Mouse (Mus musculus): Measurements from ENCODE around the gene Sparcl1. TPM values are rescaled to one million over a fixed set of nuclear protein-coding genes. Genes with fewer than 3 reads are reported as not detected.

The Sparcl1 gene
- polyA plus RNA-seq, 1 experiment, result 1,724 TPM

DNA sequence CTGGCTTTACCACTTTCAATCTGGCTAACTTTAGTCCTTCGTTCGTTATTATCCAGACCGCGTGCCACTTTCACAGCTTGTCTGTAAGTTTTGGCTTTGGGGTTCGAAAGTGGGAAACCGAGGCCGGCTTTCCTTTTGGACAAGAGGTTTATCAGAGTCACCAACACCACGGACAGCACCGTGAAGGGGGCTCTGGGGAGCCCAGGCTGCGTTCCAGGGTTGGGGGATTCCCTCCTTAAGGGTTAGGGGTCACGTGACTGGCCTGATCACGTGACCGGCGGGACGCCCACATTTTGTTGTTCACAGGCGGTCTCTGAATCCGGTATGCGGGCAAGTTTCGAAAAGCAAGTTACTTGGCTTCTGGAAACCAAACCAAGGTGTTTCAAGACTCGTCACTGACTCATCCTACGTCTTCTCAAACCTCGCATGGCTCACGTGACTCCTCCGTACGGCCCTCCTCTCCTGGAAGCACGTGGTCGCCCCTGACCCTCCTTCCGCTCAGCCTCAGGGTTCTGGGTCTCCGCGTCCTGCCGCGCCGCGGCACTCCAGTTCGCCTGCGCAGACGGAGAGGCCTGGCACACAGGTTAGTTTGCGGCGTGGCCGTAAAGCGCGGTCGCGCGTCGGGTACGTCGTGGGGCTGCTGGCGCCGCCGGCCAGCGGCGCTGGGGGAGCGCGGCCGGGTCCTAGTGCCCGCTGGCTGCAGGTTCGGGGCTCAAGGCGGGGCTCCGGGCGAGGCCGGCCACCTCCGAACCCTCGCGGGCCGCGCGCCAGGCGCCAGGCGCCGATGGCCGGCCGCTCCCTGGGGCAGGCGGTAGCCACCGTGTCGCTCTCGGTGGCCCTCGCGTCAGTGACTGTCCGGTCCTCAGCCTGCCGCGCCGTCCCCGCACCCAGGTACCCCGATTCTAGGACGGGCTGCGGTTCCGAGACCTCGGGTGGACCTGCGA, 67.0 kb downstream of the Sparcl1 start, which contains the start of gene Nudt9:
Gene Nudt9 (plus strand): TSS at position 51 of the 944 bp plus-strand sequence.
- Histone ChIP-seq H3K4me3 (replicated peaks; ENCODE audit: insufficient read depth, low read depth, low read length) (peak within 1 kb of the TSS; percentile 85), H3K4me1 (ENCODE audit: control insufficient read depth, insufficient read depth, low read length) (0 out of 2 replicates have a peak, but pooled peaks cover 2% of the 10 kb centered on the region), H3K27me3 (ENCODE audit: control insufficient read depth, insufficient read depth, low read length) (no peaks in the 10 kb centered on the region), H3K27ac (ENCODE audit: insufficient read depth, low read length) (peak within 1 kb of the TSS; percentile 80)
- WGBS, result 4% methylated on average over 90 of the region's 90 CpGs
- TF ChIP-seq CTCF (IDR thresholded peaks at IDR 0.05; ENCODE audit: borderline replicate concordance, insufficient read depth, low read depth, low read length) (no peak), POLR2A (IDR thresholded peaks at IDR 0.05; ENCODE audit: borderline replicate concordance, insufficient read depth, low read length) (peak; percentile 65)
- peak; percentile 97 to 98 for DNase-seq

DNA sequence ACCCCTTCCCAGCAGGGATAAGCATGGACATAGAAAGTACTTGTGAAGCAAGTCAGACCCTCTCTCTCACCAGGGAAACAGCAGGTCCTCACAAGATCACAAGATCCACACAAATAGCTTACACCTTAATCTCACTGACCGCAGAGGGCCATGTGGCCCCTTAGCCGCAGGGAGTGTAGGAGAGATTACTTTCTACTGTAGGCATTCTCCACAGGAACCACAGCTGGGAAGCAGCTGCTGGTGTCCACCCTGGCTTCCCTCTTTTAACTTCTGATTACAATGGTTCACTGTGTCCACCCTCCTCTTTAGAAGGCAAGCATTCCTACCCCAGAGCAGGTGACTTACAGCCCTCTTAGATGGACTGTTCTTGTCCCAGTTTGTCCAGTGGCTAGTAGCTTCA, 69.8 kb downstream of the Sparcl1 start:
- no peak overlapping the region for H3K4me3 ChIP-seq (replicated peaks; ENCODE audit: insufficient read depth, low read depth, low read length)
- 0 out of 2 replicates have a peak, but pooled peaks cover 2% of the 10 kb centered on the region for H3K4me1 ChIP-seq (ENCODE audit: control insufficient read depth, insufficient read depth, low read length)
- H3K27ac ChIP-seq (ENCODE audit: insufficient read depth, low read length), result no peak overlapping the region
- WGBS, result 70% methylated on average over 2 of the region's 2 CpGs
- no peak for DNase-seq
- no peak for TF ChIP-seq POLR2A (IDR thresholded peaks at IDR 0.05; ENCODE audit: borderline replicate concordance, insufficient read depth, low read length)
- no peak for TF ChIP-seq CTCF (IDR thresholded peaks at IDR 0.05; ENCODE audit: borderline replicate concordance, insufficient read depth, low read depth, low read length)
- H3K27me3 ChIP-seq (ENCODE audit: control insufficient read depth, insufficient read depth, low read length), result no peaks in the 10 kb centered on the region

DNA sequence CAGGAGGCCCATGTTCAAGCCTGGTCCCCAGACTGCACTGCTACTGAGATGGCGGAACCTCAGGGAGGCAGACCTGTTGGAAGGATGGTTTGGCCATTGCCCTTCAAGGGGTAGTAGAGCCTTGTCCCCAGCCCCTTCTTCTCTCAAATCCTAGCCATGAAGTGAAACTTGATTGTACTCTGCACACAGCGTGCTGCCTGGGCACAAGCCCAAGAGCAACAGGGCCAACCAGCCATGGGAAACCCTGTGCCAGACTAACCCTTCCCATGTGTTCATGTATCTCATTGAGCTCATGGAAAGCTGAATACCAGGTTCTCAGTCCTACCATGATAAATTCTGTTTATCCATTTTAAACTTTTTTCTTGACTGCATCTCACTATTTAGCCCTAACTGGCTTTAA, 70.6 kb downstream of the Sparcl1 start:
- Histone ChIP-seq H3K27ac (ENCODE audit: insufficient read depth, low read length) (no peak overlapping the region), H3K27me3 (ENCODE audit: control insufficient read depth, insufficient read depth, low read length) (no peaks in the 10 kb centered on the region), H3K4me1 (ENCODE audit: control insufficient read depth, insufficient read depth, low read length) (no peaks in the 10 kb centered on the region), H3K4me3 (replicated peaks; ENCODE audit: insufficient read depth, low read depth, low read length) (no peak overlapping the region)
- WGBS, result 45% methylated on average over 2 of the region's 2 CpGs
- TF ChIP-seq CTCF (IDR thresholded peaks at IDR 0.05; ENCODE audit: borderline replicate concordance, insufficient read depth, low read depth, low read length) (no peak), POLR2A (IDR thresholded peaks at IDR 0.05; ENCODE audit: borderline replicate concordance, insufficient read depth, low read length) (no peak)
- no peak for DNase-seq

DNA sequence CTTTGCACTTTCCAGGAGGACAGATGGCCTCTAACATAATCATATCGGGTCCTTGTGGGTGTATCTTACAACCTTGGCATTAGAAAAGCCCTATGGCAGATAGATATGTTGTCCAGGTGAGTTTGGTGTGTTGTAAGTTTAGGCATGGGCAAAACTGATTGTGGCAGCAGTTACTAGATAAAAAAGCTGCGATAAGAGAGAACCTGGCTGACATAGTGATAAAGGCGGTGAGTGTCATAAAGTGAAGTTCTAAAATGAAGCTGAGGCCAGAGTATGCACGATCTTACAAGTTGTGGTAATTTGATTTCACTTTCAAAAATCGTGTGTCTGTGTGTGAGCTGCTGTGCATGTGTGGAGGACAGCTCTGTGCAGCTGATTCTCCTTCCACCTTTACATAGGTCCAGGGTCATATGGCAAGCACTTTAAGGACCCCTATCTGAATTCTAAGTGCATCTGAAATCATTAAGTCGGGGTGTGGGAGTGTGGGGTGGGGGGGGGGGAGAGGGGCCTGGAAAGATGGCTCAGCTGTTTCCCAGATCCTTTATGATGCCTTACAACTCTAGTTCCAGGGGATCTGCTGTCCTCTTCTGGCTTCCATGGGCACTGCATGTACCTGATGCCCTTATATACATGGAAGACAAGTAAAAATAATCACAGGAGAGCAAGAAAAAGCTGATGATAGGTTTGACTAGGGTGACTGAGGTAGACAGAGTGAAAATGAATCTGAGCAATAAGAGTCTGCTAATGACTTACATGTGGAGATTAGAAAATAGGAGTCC, 74.2 kb downstream of the Sparcl1 start:
- no peaks in the 10 kb centered on the region for H3K4me1 ChIP-seq (ENCODE audit: control insufficient read depth, insufficient read depth, low read length)
- no peak overlapping the region for H3K4me3 ChIP-seq (replicated peaks; ENCODE audit: insufficient read depth, low read depth, low read length)
- no peaks in the 10 kb centered on the region for H3K27me3 ChIP-seq (ENCODE audit: control insufficient read depth, insufficient read depth, low read length)
- peak; percentile 26 to 36 for DNase-seq
- no peak overlapping the region for H3K27ac ChIP-seq (ENCODE audit: insufficient read depth, low read length)
- 57% methylated on average over 6 of the region's 6 CpGs for WGBS
- TF ChIP-seq CTCF (IDR thresholded peaks at IDR 0.05; ENCODE audit: borderline replicate concordance, insufficient read depth, low read depth, low read length) (peak; percentile 64; the same call in 1 of the 2 replicates), POLR2A (IDR thresholded peaks at IDR 0.05; ENCODE audit: borderline replicate concordance, insufficient read depth, low read length) (no peak)

DNA sequence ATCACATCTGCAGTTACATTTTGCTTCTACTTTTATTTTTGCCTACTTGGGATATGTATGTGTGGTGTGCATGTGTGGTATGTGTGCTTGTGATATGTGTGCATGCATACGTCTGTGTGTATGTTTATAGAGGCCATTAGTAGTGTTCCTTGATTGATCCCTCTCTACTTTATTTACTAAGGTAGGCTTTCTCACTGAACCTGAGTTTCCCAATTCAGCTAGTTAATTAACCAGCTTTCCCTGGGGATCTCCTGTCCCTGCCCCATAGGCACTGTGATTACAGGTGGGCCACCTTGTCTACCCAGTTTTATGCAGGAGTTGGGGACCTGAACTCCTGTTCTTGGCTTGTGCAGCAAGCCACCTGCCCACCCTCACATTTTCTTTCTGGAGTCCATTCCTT, 76.8 kb downstream of the Sparcl1 start:
- DNase-seq, result no peak
- no peak overlapping the region for H3K27ac ChIP-seq (ENCODE audit: insufficient read depth, low read length)
- no peaks in the 10 kb centered on the region for H3K4me1 ChIP-seq (ENCODE audit: control insufficient read depth, insufficient read depth, low read length)
- no peaks in the 10 kb centered on the region for H3K27me3 ChIP-seq (ENCODE audit: control insufficient read depth, insufficient read depth, low read length)
- 94% methylated on average over 1 of the region's 1 CpGs for WGBS
- no peak overlapping the region for H3K4me3 ChIP-seq (replicated peaks; ENCODE audit: insufficient read depth, low read depth, low read length)
- TF ChIP-seq CTCF (IDR thresholded peaks at IDR 0.05; ENCODE audit: borderline replicate concordance, insufficient read depth, low read depth, low read length), result no peak
- TF ChIP-seq POLR2A (IDR thresholded peaks at IDR 0.05; ENCODE audit: borderline replicate concordance, insufficient read depth, low read length), result no peak

DNA sequence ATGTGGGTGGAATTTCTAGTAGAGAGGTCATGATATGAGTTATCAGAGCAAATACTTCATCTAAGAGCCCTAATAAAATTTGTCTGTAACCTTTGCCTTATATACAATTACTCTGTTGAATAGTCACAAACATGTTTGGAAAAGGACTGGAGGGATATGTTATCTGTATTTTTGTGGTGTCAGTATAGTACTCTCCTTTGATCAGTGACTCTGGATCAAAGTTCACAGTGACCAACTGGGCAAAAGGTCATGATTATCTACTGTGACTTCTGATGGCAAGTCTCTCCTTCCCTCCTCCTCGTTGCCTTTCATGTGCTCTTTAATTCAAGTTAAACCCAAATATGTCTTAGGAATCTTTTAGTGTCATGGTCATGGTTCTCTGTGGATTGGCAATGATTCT, 77.7 kb downstream of the Sparcl1 start:
- Histone ChIP-seq H3K4me1 (ENCODE audit: control insufficient read depth, insufficient read depth, low read length) (no peaks in the 10 kb centered on the region), H3K27ac (ENCODE audit: insufficient read depth, low read length) (no peak overlapping the region), H3K4me3 (replicated peaks; ENCODE audit: insufficient read depth, low read depth, low read length) (no peak overlapping the region), H3K27me3 (ENCODE audit: control insufficient read depth, insufficient read depth, low read length) (no peaks in the 10 kb centered on the region)
- no peak for TF ChIP-seq CTCF (IDR thresholded peaks at IDR 0.05; ENCODE audit: borderline replicate concordance, insufficient read depth, low read depth, low read length)
- no peak for TF ChIP-seq POLR2A (IDR thresholded peaks at IDR 0.05; ENCODE audit: borderline replicate concordance, insufficient read depth, low read length)
- 47% methylated on average over 1 of the region's 1 CpGs for WGBS
- no peak for DNase-seq

DNA sequence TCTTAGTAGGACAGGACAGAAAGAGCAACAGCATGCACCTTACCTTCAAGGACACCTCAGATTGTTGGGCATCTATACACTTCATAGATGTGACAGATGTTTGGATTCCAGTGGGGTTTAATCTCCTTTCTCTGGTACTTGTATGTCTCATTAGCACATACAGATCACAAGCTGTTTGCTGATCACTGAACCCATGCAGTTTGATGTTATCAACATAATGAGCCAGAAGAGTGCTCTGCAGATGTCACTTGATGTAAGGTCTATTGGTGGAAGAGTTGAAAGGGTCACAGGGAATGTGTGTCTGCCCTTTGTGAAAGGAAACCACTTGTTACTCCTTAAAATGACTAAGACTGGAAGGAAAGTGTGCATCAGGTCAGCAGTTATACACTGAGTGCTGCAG, 78.5 kb downstream of the Sparcl1 start:
- Histone ChIP-seq H3K27ac (ENCODE audit: insufficient read depth, low read length) (no peak overlapping the region), H3K4me3 (replicated peaks; ENCODE audit: insufficient read depth, low read depth, low read length) (no peak overlapping the region), H3K27me3 (ENCODE audit: control insufficient read depth, insufficient read depth, low read length) (no peaks in the 10 kb centered on the region), H3K4me1 (ENCODE audit: control insufficient read depth, insufficient read depth, low read length) (no peaks in the 10 kb centered on the region)
- no peak for TF ChIP-seq POLR2A (IDR thresholded peaks at IDR 0.05; ENCODE audit: borderline replicate concordance, insufficient read depth, low read length)
- no peak for TF ChIP-seq CTCF (IDR thresholded peaks at IDR 0.05; ENCODE audit: borderline replicate concordance, insufficient read depth, low read depth, low read length)
- no peak for DNase-seq

All from cerebellum, adult 2 months (tissue).